Mouse (Mus musculus) C2C12 (cell line): ENCODE data around the gene Ing4. TPM values are rescaled to one million over a fixed set of nuclear protein-coding genes. Genes with fewer than 3 reads are reported as not detected.
"Not testable (repeated sequence)": the region's sequence is repeated elsewhere in the genome, so short reads cannot be mapped to it uniquely, and the experiment has no call there.

Source experiments
- H3K27me3 ChIP-seq: one replicate; pipeline ENCODE4 v1.6.1; 2011; ENCODE audit not compliant: control insufficient read depth, insufficient read depth, insufficient read length
- H3K36me3 ChIP-seq: one replicate; pipeline ENCODE4 v1.6.1; 2011; ENCODE audit not compliant: control insufficient read depth, insufficient read depth
- H3K4me3 ChIP-seq: one replicate; pipeline ENCODE4 v1.5.1; 2011; ENCODE audit warnings: mild to moderate bottlenecking, control low read depth; ENCODE audit not compliant: poor library complexity, insufficient read depth, severe bottlenecking
- H3K79me2 ChIP-seq: one replicate; pipeline ENCODE4 v1.6.1; 2011; ENCODE audit not compliant: control insufficient read depth, insufficient read depth
- H3K79me3 ChIP-seq: one replicate; pipeline ENCODE4 v1.6.1; 2011; ENCODE audit warnings: low read depth, control low read depth
- H3ac ChIP-seq: one replicate; pipeline ENCODE3; 2011; ENCODE audit warnings: low read depth; ENCODE audit not compliant: control insufficient read depth, insufficient read length
- CEBPB ChIP-seq: IDR thresholded peaks from one replicate; pipeline ENCODE4 v1.6.1; 2011; ENCODE audit warnings: low read depth, mild to moderate bottlenecking, control low read depth, moderate library complexity
- CTCF ChIP-seq: IDR thresholded peaks from one replicate; pipeline ENCODE4 v1.5.1; 2011; ENCODE audit not compliant: control insufficient read depth, insufficient read depth, insufficient read length
- FOSL1 ChIP-seq: IDR thresholded peaks from one replicate; pipeline ENCODE4 v1.8.0; 2011; ENCODE audit warnings: mild to moderate bottlenecking, low read length; ENCODE audit not compliant: poor library complexity, insufficient read depth, severe bottlenecking
- MAX ChIP-seq: IDR thresholded peaks from one replicate; pipeline ENCODE4 v1.6.1; 2011; ENCODE audit warnings: mild to moderate bottlenecking, control low read depth
- MYOD1 ChIP-seq: IDR thresholded peaks from one replicate; pipeline ENCODE4 v1.6.1; 2011; ENCODE audit warnings: low read depth; ENCODE audit not compliant: control insufficient read depth, insufficient read length
- MYOG ChIP-seq: IDR thresholded peaks from one replicate; pipeline ENCODE4 v1.6.1; 2011; ENCODE audit not compliant: control insufficient read depth, insufficient read length; ENCODE audit errors: extremely low read depth
- USF1 ChIP-seq: IDR thresholded peaks from one replicate; pipeline ENCODE4 v1.6.1; 2011; ENCODE audit warnings: low read depth, mild to moderate bottlenecking, control low read depth, moderate library complexity
- polyA plus RNA-seq: library from polyadenylated mRNA; unstranded; fragments of >200 nt; fragmentation: generic; extraction: Trizol; gene quantifications from one replicate; pipeline ENCODE4 v1.2.1, GENCODE M21; 2012; ENCODE audit warnings: missing spikeins

The Ing4 gene
- polyA plus RNA-seq, 1 experiment = 23.6 TPM

- Histone ChIP-seq H3K79me3 (no peaks in the 10 kb centered on the region), H3K27me3 (peaks cover 25% of the 10 kb centered on the region), H3K4me3 (no peak overlapping the region), H3K36me3 (no peaks in the 10 kb centered on the region), H3ac (no peak overlapping the region), H3K79me2 (no peaks in the 10 kb centered on the region)
- TF ChIP-seq USF1 = no peak
- TF ChIP-seq CTCF = no peak
- no peak for TF ChIP-seq CEBPB
- no peak for TF ChIP-seq MYOD1
- TF ChIP-seq FOSL1 = no peak
- no peak for TF ChIP-seq MYOG
Observed at GRCm38 (mm10) chr6:125062511-125062910, 23.0 kb downstream of the Ing4 start.

GRCm38 (mm10) chr6:125063906-125064305 lies 24.3 kb downstream of the Ing4 start:
- Histone ChIP-seq H3ac (no peak overlapping the region), H3K36me3 (no peaks in the 10 kb centered on the region), H3K27me3 (peaks cover 38% of the 10 kb centered on the region), H3K79me3 (no peaks in the 10 kb centered on the region), H3K4me3 (no peak overlapping the region), H3K79me2 (no peaks in the 10 kb centered on the region)
- TF ChIP-seq MYOD1 (no peak), CTCF (no peak), MYOG (no peak), MAX (no peak), CEBPB (no peak), FOSL1 (no peak), USF1 (no peak)

GRCm38 (mm10) chr6:125065223-125065622 lies 25.7 kb downstream of the Ing4 start:
- H3K36me3 ChIP-seq, H3K4me3 ChIP-seq, H3K79me2 ChIP-seq, H3K79me3 ChIP-seq, H3ac ChIP-seq: not testable (repeated sequence)
- H3K27me3 ChIP-seq = peaks cover 45% of the 10 kb centered on the region

- no peak within 1 kb of the TSS for H3ac ChIP-seq
- no peaks in the 10 kb centered on the region for H3K79me3 ChIP-seq
- peaks cover 33% of the 10 kb centered on the region for H3K27me3 ChIP-seq
- no peak within 1 kb of the TSS for H3K4me3 ChIP-seq
- no peak for TF ChIP-seq CEBPB
- TF ChIP-seq FOSL1 = no peak
- TF ChIP-seq MAX = no peak
- no peak for TF ChIP-seq CTCF
- TF ChIP-seq MYOD1 = no peak
- no peak for TF ChIP-seq MYOG
- no peak for TF ChIP-seq USF1
- no peaks in the 10 kb centered on the region for H3K79me2 ChIP-seq
- no peaks in the 10 kb centered on the region for H3K36me3 ChIP-seq
Observed at GRCm38 (mm10) chr6:125067571-125067995, 28.0 kb downstream of the Ing4 start, which contains the start of gene Lpar5. TSS of gene Lpar5 (plus strand) at chr6:125067920.

- peaks cover 49% of the 10 kb centered on the region for H3K27me3 ChIP-seq
- TF ChIP-seq FOSL1 (no peak), MAX (no peak), USF1 (no peak), CTCF (no peak), CEBPB (no peak), MYOG (no peak), MYOD1 (no peak)
- H3K79me3 ChIP-seq = no peaks in the 10 kb centered on the region
- H3K4me3 ChIP-seq = no peak overlapping the region
- H3K36me3 ChIP-seq = no peaks in the 10 kb centered on the region
- no peaks in the 10 kb centered on the region for H3K79me2 ChIP-seq
- H3ac ChIP-seq = no peak overlapping the region
Observed at GRCm38 (mm10) chr6:125071170-125071895, 31.8 kb downstream of the Ing4 start.

- Histone ChIP-seq H3K27me3 (peaks cover 51% of the 10 kb centered on the region), H3K79me3 (no peaks in the 10 kb centered on the region), H3K4me3 (no peak overlapping the region), H3K79me2 (no peaks in the 10 kb centered on the region), H3K36me3 (no peaks in the 10 kb centered on the region), H3ac (no peak overlapping the region)
- TF ChIP-seq MYOD1 (no peak), USF1 (no peak)
Observed at GRCm38 (mm10) chr6:125071896-125072279, 32.3 kb downstream of the Ing4 start.
